Mouse (Mus musculus) gastrocnemius, postnatal 4 days (tissue): ENCODE results near the gene Tiam2. TPM values are rescaled to one million over a fixed set of nuclear protein-coding genes. Genes with fewer than 3 reads are reported as not detected.

Experiments
- DNase-seq, 2 experiments: peaks; one replicate each; pipeline ENCODE4 v3.0.0; 2021 to 2022; ENCODE audit warnings: low spot score in 2 of 2, mixed read lengths in 2 of 2
- total RNA-seq, 2 experiments: library from RNA; stranded (reverse); gene quantifications; 2 replicates each; pipeline ENCODE4 v1.2.3; 2021

Gene Tiam2
- total RNA-seq, 2 experiments from 2014 or later = 8.4 to 9.7 TPM

- no peak for DNase-seq
Measured at GRCm38 (mm10) chr17:3389741-3390140, 63.4 kb downstream of the Tiam2 start.

GRCm38 (mm10) chr17:3393981-3394380, 67.6 kb downstream of the Tiam2 start:
- DNase-seq = no peak

GRCm38 (mm10) chr17:3394985-3395384, 68.6 kb downstream of the Tiam2 start:
- DNase-seq = no peak

GRCm38 (mm10) chr17:3396881-3397281, 70.5 kb downstream of the Tiam2 start:
- DNase-seq = no peak

GRCm38 (mm10) chr17:3397836-3398235, 71.5 kb downstream of the Tiam2 start:
- DNase-seq = no peak

- no peak for DNase-seq
Measured at GRCm38 (mm10) chr17:3405350-3406073, 79.1 kb downstream of the Tiam2 start.

- DNase-seq = no peak
Measured at GRCm38 (mm10) chr17:3407051-3407450, 80.7 kb downstream of the Tiam2 start.

GRCm38 (mm10) chr17:3410307-3410706, 83.9 kb downstream of the Tiam2 start:
- no peak for DNase-seq

GRCm38 (mm10) chr17:3412771-3413170, 86.4 kb downstream of the Tiam2 start:
- DNase-seq = no peak

GRCm38 (mm10) chr17:3415580-3415979, 89.2 kb downstream of the Tiam2 start:
- peak in 1 of 2 experiments; percentile 52 for DNase-seq

- no peak for DNase-seq
Measured at GRCm38 (mm10) chr17:3416401-3416800, 90.0 kb downstream of the Tiam2 start.

- DNase-seq = no peak
Measured at GRCm38 (mm10) chr17:3419368-3419928, 93.1 kb downstream of the Tiam2 start.

- no peak for DNase-seq
Measured at GRCm38 (mm10) chr17:3420148-3420547, 93.8 kb downstream of the Tiam2 start.

GRCm38 (mm10) chr17:3423416-3423815, 97.0 kb downstream of the Tiam2 start:
- DNase-seq = peak in 1 of 2 experiments; percentile 20

- no peak for DNase-seq
Measured at GRCm38 (mm10) chr17:3428659-3429058, 102.3 kb downstream of the Tiam2 start.

- no peak for DNase-seq
Measured at GRCm38 (mm10) chr17:3432590-3433498, 106.5 kb downstream of the Tiam2 start.

GRCm38 (mm10) chr17:3433521-3434271, 107.3 kb downstream of the Tiam2 start:
- DNase-seq = no peak

- no peak for DNase-seq
Measured at GRCm38 (mm10) chr17:3435299-3435698, 108.9 kb downstream of the Tiam2 start.

- DNase-seq = no peak
Measured at GRCm38 (mm10) chr17:3436841-3437515, 110.6 kb downstream of the Tiam2 start.
